Mouse (Mus musculus): ENCODE results near the gene Ilf2. TPM values are rescaled to one million over a fixed set of nuclear protein-coding genes. Genes with fewer than 3 reads are reported as not detected.

Ilf2 gene
- polyA plus RNA-seq (2012), result 17.1 and 20.8 TPM in 2 replicates

DNA sequence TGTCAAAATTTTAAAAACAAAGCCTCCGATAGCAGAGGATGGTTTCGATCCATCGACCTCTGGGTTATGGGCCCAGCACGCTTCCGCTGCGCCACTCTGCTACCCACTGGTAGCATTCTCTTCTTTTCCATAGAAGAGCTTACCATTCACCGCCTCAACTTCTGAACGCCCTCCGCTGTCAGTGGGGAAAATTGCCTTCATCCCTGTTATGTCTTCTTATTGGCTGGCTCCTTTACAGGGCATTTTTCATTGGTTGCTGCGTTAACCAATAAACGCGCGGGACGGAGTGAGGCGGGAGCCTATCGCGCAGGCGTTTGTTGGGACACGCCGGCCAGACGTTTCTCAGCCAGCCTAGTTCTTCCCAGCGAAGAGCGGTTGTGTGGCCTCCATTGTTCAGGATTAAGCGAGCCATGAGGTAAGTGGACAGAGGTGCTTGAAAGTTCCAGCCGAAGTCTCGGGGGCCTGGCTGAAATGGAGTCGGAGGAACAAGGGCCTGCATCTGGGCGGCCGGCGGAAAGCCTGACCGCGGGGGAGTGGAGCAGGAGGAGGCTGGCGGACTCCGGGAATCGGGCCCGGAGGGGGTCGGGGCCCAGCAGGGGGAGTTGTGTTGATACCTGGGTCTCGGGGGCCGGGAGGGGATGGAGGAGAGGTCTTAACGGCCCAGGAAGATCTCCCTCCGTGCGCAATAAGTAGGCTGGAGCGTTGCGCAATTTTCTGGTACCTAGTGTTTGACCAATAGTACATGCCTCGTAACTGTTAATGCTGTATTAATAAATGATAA is at the start of gene Ilf2:
Gene Ilf2, plus strand, starts transcription at position 296 of the 781 bp plus-strand sequence.

DNA sequence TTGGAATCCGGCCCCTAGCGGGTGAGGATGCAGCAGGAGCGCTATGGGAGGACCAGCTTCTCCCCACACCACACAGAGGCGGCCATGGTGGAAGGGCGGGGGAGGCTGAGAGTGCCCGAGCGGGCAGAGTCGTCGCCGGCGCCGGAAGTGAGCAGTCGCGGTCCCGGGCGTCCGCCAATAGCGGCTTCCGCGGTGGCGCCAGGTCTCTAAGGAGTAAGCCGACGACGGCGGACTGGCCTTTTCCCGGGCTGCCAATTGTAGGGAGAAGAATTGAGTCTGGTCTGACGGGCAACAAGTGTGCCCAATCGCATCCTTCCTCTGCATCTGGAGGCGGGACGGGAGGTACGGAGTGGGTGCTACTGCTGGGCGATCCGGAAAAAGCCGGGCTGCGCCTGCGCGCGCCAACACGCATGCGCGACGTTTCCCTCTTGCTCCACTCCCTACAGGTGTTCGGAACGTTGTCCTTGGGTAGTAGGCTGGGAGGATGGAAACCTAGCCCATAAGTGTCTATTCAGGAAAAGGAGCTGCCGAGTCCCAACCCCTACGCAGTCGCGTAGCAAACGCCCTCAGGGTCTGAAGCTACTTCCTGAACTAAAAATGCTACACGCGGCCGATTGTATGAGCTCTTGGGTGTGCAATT is 42.4 kb upstream of the Ilf2 start, which contains the start of gene Ints3:
Gene Ints3, minus strand, starts transcription at position 242 of the 640 bp plus-strand sequence.

DNA sequence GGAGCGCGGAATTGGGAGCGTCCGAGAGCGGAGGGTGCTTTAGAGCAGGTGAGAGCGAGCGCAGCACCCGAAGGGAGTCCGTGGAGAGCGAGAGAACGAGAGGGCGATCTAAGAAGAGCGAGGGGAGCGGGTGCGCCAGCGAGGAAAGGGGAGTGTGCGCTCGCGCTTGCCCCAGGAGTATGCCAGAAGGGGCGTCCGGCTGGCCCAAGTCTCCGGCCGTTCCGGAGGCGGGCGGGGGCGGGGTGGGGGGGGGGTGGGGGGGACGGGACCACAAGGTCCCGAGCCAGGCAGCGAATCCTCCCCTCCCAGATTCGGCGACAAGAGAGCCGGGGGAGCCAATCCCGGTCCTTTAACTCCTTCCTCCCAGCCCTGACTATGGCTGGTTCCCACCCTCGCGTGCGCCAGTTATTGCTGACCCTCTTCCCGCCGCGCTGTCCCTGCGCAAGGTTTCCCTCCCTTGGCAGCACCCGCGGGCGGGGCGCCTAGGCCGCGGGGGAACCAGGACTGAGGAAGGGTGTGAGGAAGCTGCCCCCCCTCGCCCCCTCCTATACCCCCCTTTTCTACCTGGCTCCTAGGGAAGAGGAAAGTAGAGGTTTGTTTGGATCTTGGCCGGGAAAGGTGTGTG is 10.1 kb upstream of the Ilf2 start, which contains the start of gene Npr1:
Gene Npr1, minus strand, starts transcription at position 181 of the 625 bp plus-strand sequence.

DNA sequence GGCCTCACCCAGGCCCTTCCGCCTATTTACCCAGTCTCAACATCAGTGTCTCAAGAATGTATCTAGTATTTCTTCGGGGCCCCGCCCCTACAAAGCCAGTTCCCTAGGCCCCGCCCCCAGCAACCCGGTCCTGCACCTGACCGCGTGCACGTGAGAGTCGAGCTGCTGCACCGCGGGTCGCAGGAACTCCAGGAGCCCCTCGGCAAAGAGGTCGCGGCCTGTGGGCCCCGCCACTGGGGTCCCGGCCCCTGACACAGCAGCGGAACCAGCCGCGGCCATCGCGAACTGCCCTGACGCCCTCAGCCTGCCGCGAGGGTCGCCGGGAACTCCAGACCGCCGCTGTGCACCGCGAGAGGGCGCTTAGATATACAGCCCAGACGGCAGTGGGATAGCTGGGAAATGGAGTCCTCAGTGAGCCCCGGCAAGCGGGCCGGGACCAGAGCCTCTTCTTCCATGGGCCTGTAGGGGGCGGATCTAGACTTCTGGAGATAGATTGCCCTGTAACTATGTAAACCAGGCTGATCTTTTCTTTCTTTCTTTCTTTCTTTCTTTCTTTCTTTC is 14.8 kb downstream of the Ilf2 start, which contains the start of gene Snapin:
Gene Snapin, minus strand, starts transcription at position 338 of the 561 bp plus-strand sequence.

DNA sequence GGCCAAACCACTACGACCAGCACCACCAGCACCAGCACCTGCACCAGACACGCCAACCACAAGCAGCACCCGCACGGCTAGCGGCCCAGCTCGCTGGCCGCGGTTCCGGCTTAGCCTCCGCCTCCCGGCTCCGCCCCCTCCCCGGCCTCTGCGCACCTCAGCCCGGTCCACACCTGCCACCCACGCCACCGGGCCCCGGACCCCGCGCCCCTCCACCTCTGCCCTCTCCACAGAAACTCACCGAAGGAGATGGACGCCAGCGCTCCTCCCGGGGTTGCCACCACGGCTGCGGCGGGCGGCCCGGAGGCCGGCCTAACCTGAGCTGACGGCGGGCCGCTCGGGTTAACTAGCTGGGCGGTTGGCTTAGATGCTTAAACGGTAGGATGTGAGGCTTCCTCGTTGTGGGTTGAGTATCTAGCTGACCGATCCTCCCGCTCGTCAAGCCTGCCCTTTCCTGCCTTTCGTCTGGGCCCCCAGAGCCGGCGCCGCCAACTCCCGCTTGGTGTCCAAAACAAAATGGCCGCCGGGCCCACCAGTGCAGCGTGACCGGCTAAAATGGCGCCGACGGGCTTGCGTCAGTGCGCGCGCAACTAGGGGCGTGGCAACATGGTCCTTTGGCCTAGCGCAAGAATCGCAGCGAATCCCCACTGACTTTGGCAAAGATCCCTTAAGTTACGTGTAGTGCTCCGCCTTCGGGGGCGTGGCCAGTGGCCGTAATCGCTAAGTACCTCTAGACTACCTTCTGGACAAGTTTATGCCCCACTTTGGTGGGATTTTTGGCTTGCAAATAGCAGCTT is 33.2 kb downstream of the Ilf2 start, which contains the start of gene Chtop:
Gene Chtop, minus strand, starts transcription at position 549 of the 797 bp plus-strand sequence.

DNA sequence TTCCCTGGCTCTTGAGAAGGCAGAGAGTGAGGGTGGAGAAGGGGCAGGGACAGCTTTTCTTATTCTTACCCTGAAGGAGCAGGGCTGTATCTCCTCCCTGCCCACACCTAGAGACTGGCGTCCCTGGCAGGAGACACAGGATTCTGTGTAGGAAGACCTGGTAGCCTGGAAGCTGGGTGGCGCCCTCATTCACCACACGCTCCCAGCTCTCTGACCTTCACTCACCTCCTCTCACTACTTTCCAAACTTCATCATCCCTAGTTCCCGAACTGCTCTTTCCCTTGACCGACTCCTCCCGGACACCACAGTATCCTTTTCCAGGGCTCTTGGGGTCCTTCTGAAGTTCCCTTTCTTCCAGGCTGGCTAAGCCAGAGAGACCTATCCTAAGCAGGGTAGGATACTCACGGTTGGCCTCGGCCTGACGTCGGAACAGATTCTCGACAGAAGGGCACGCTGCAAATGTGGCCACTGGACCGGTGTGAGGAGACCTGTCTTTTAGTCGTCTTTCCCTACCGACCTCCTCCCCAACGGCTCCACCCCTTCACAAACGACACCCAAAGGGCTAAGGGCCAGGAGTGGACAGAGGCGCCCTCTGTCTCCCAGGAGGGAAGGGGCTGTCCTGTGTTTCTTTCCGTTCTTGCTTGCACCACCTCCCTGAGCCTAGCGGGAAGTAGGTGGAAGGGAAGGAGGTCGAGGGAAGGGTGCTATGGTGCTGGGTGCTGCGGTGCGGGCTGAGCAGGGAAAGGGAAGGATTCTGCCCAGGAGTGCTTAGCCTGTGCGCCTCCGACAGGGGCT is 38.1 kb downstream of the Ilf2 start, which contains the start of the genes S100a1 and S100a13:
Gene S100a1, minus strand, starts transcription at position 597 of the 795 bp plus-strand sequence.
Gene S100a13, plus strand, starts transcription at position 640 of the 795 bp plus-strand sequence.

DNA sequence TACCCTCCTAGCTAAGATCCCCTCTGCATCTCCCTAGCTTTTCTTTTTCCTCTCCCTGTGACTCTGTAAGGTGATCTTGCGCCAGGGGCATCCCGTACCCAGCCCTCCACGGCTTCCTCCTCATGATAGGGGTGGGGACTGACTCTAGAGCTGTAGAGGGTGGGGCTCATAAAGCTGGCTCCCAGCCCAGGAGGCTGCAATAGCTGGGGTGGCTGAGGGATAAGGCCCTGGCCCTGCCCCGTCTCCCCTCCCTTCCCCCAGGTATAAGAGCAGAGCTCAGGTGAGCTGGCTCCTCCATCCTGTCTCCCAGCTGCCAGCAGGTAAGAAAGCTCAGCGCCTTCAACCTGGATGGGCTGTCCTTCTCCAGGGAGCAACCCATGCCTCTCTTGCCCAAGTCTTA is 50.7 kb downstream of the Ilf2 start, which contains the start of gene S100a14:
Gene S100a14, plus strand, starts transcription at position 277 of the 400 bp plus-strand sequence.

DNA sequence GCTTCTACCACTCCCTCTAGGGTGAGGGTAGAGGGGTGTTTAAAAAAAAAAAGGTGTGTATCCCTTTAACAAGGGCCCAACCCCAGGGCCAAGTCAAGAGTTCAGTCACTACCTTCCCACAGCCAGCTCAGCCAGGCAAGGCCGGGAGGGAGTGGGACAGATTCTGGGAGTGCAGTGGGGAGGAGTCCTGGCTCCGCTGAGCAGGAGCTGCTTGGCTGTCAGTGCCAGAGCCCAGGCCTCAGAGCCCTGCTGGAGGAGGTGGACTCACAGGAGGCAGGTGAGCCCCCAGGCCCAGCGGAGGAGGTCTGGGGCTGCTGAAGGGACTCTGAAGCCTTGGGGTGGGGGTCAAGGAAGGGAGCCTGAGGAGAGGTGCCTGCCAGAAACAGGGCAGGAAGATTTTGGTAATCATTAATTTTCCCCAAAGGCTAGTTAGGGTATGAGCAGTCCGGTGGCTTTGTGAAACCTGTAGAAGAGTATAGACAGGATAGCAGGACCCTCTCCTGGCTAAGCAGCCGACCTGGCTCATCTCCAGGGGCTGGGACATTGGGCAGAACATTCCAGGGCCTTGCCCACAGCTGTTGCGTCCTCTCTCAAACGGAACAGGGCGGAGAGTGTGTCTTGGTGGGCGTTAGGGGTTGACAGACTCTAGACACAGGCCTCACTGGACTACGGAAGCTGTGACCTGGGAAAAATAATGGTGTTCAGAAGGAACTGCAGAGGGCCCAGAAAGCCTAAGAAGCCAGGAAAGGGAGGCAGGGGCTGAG is 61.4 kb downstream of the Ilf2 start, which contains the start of gene S100a16:
Gene S100a16, plus strand, starts transcription at position 114 of the 764 bp plus-strand sequence.

Other genes starting within 250 kb of the Ilf2 start
- gene Jtb, start 244.5 kb upstream of the Ilf2 start, polyA plus RNA-seq (2012), result 116 and 122 TPM in 2 replicates
- not detected in 2 replicates for gene Creb3l4, start 232.6 kb upstream of the Ilf2 start, polyA plus RNA-seq (2012)
- gene Slc39a1, start 228.0 kb upstream of the Ilf2 start, polyA plus RNA-seq (2012), result 12.1 and 13.0 TPM in 2 replicates
- gene Crtc2, start 222.0 kb upstream of the Ilf2 start, polyA plus RNA-seq (2012), result 123 and 136 TPM in 2 replicates
- gene Dennd4b, start 210.9 kb upstream of the Ilf2 start, polyA plus RNA-seq (2012), result 90.1 and 99.5 TPM in 2 replicates
- gene Gatad2b, start 182.9 kb upstream of the Ilf2 start, polyA plus RNA-seq (2012), result 6.1 and 6.7 TPM in 2 replicates
- gene Slc27a3, start 86.2 kb upstream of the Ilf2 start, polyA plus RNA-seq (2012), result 3.5 TPM in 2 replicates
- 24.4 and 25.8 TPM in 2 replicates for gene Ints3, start 42.5 kb upstream of the Ilf2 start, polyA plus RNA-seq (2012)
- gene Npr1, start 10.3 kb upstream of the Ilf2 start, polyA plus RNA-seq (2012), result 0.57 and 1.1 TPM in 2 replicates
- gene Snapin, start 14.9 kb downstream of the Ilf2 start, polyA plus RNA-seq (2012), result 4.0 and 5.0 TPM in 2 replicates
- 90.2 and 101 TPM in 2 replicates for gene Chtop, start 33.4 kb downstream of the Ilf2 start, polyA plus RNA-seq (2012)
- gene S100a1, start 38.3 kb downstream of the Ilf2 start, polyA plus RNA-seq (2012), result 13.4 and 15.3 TPM in 2 replicates
- 13.6 and 14.3 TPM in 2 replicates for gene S100a13, start 38.3 kb downstream of the Ilf2 start, polyA plus RNA-seq (2012)
- gene S100a14, start 50.7 kb downstream of the Ilf2 start, polyA plus RNA-seq (2012), result 0.27 and 0.37 TPM in 2 replicates
- not detected in 2 replicates for gene S100a16, start 61.1 kb downstream of the Ilf2 start, polyA plus RNA-seq (2012)
- gene S100a3, start 84.5 kb downstream of the Ilf2 start, polyA plus RNA-seq (2012), result not detected in 2 replicates
- not detected in 2 replicates for gene S100a2, start 114.1 kb downstream of the Ilf2 start, polyA plus RNA-seq (2012)
- not detected in 2 replicates for gene Gm42674, start 125.8 kb downstream of the Ilf2 start, polyA plus RNA-seq (2012)
- gene S100a4, start 127.6 kb downstream of the Ilf2 start, polyA plus RNA-seq (2012), result 2.6 and 3.5 TPM in 2 replicates
- not detected in 2 replicates for gene S100a5, start 132.4 kb downstream of the Ilf2 start, polyA plus RNA-seq (2012)
- gene S100a6, start 136.8 kb downstream of the Ilf2 start, polyA plus RNA-seq (2012), result 3.3 and 8.6 TPM in 2 replicates
- gene S100a7a, start 177.9 kb downstream of the Ilf2 start, polyA plus RNA-seq (2012), result 0.09 TPM in 1 of 2 replicates, not detected in the other
- 105 and 115 TPM in 2 replicates for gene S100a8, start 192.9 kb downstream of the Ilf2 start, polyA plus RNA-seq (2012)
- 311 and 336 TPM in 2 replicates for gene S100a9, start 219.6 kb downstream of the Ilf2 start, polyA plus RNA-seq (2012)